Mouse (Mus musculus) right cerebral cortex, adult 18-20 months (tissue): ENCODE data around the gene Lcn8.
A peak's percentile ranks its signal among the peaks of the same experiment; 100 is the strongest.

Experiments used
- DNase-seq: peaks from one replicate; pipeline ENCODE4 v3.0.0; 2022; ENCODE audit warnings: mixed read lengths

Gene Lcn8

GRCm38 (mm10) chr2:25652902-25653301 lies at the start of gene Lcn8:
Gene Lcn8 (plus strand): TSS chr2:25653120.
- no peak for DNase-seq

- DNase-seq = peak; percentile 93
Observed at GRCm38 (mm10) chr2:25607761-25608622, 44.9 kb upstream of the Lcn8 start, which contains the start of gene Rabl6. Gene Rabl6 (minus strand): TSS chr2:25608521.

GRCm38 (mm10) chr2:25608671-25609070 lies 44.2 kb upstream of the Lcn8 start:
- DNase-seq = no peak

GRCm38 (mm10) chr2:25616398-25616797 lies 36.5 kb upstream of the Lcn8 start:
- no peak for DNase-seq

- DNase-seq = no peak
Observed at GRCm38 (mm10) chr2:25617578-25617977, 35.3 kb upstream of the Lcn8 start, which contains the start of gene Ccdc183. Gene Ccdc183 (minus strand): TSS chr2:25617678.

- no peak for DNase-seq
Observed at GRCm38 (mm10) chr2:25620386-25620785, 32.5 kb upstream of the Lcn8 start.

- DNase-seq = no peak
Observed at GRCm38 (mm10) chr2:25620852-25621228, 32.1 kb upstream of the Lcn8 start.

GRCm38 (mm10) chr2:25621229-25622200 lies 31.4 kb upstream of the Lcn8 start, which contains the start of gene Tmem141:
Gene Tmem141 (minus strand): TSS chr2:25622005.
- DNase-seq = peak; percentile 90

- no peak for DNase-seq
Observed at GRCm38 (mm10) chr2:25625986-25626385, 26.9 kb upstream of the Lcn8 start.

GRCm38 (mm10) chr2:25627811-25628210 lies 25.1 kb upstream of the Lcn8 start, which contains the start of gene Fcna:
Gene Fcna (minus strand): TSS chr2:25628030.
- DNase-seq = no peak

- no peak for DNase-seq
Observed at GRCm38 (mm10) chr2:25628738-25629137, 24.2 kb upstream of the Lcn8 start.

- DNase-seq = no peak
Observed at GRCm38 (mm10) chr2:25633616-25634015, 19.3 kb upstream of the Lcn8 start.

GRCm38 (mm10) chr2:25634046-25634445 lies 18.9 kb upstream of the Lcn8 start:
- DNase-seq = no peak

GRCm38 (mm10) chr2:25639890-25640289 lies 13.0 kb upstream of the Lcn8 start:
- DNase-seq = no peak

- DNase-seq = no peak
Observed at GRCm38 (mm10) chr2:25654502-25654901, 1.6 kb downstream of the Lcn8 start.

- DNase-seq = peak; percentile 16
Observed at GRCm38 (mm10) chr2:25656691-25657090, 3.8 kb downstream of the Lcn8 start.

- DNase-seq = no peak
Observed at GRCm38 (mm10) chr2:25657246-25657645, 4.3 kb downstream of the Lcn8 start.

- DNase-seq = no peak
Observed at GRCm38 (mm10) chr2:25657652-25658051, 4.7 kb downstream of the Lcn8 start, which contains the start of gene Lcn5. Gene Lcn5 (plus strand): TSS chr2:25657952.

- DNase-seq = no peak
Observed at GRCm38 (mm10) chr2:25660279-25660678, 7.4 kb downstream of the Lcn8 start.

GRCm38 (mm10) chr2:25661245-25661970 lies 8.5 kb downstream of the Lcn8 start:
- DNase-seq = no peak

- DNase-seq = peak; percentile 29
Observed at GRCm38 (mm10) chr2:25663511-25663910, 10.6 kb downstream of the Lcn8 start.

GRCm38 (mm10) chr2:25664125-25664524 lies 11.2 kb downstream of the Lcn8 start:
- DNase-seq = no peak
